Mouse (Mus musculus) forelimb bud, embryonic 11.5 days (tissue): ENCODE measurements around the gene Man1b1.
A peak's percentile ranks its signal among the peaks of the same experiment; 100 is the strongest.

Experiments
- DNase-seq: peaks from one replicate; pipeline ENCODE4 v3.0.0-alpha.2; 2012; ENCODE audit warnings: low read depth, low spot score

Gene Man1b1

GRCm38 (mm10) chr2:25305587-25306359 lies 26.4 kb upstream of the Man1b1 start:
- no peak for DNase-seq

- DNase-seq: no peak
Observed at GRCm38 (mm10) chr2:25310180-25310579, 22.0 kb upstream of the Man1b1 start.

GRCm38 (mm10) chr2:25310969-25311368 lies 21.2 kb upstream of the Man1b1 start:
- DNase-seq: no peak

GRCm38 (mm10) chr2:25311491-25311891 lies 20.6 kb upstream of the Man1b1 start:
- DNase-seq: no peak

- no peak for DNase-seq
Observed at GRCm38 (mm10) chr2:25318119-25318966, 13.8 kb upstream of the Man1b1 start.

GRCm38 (mm10) chr2:25318971-25319773 lies 13.0 kb upstream of the Man1b1 start, which contains the start of gene Grin1:
Grin1 (minus strand) TSS chr2:25319187.
- peak; percentile 78 for DNase-seq

GRCm38 (mm10) chr2:25320084-25320483 lies 12.1 kb upstream of the Man1b1 start:
- no peak for DNase-seq

GRCm38 (mm10) chr2:25326036-25326435 lies 6.1 kb upstream of the Man1b1 start:
- no peak for DNase-seq

- peak; percentile 35 for DNase-seq
Observed at GRCm38 (mm10) chr2:25328440-25328839, 3.7 kb upstream of the Man1b1 start.

GRCm38 (mm10) chr2:25331470-25331869 lies 668 bp upstream of the Man1b1 start:
- no peak for DNase-seq

GRCm38 (mm10) chr2:25333569-25333968 lies 1.4 kb downstream of the Man1b1 start:
- DNase-seq: no peak

GRCm38 (mm10) chr2:25338303-25338702 lies 6.2 kb downstream of the Man1b1 start:
- no peak for DNase-seq

- DNase-seq: no peak
Observed at GRCm38 (mm10) chr2:25348162-25348561, 16.0 kb downstream of the Man1b1 start.

- DNase-seq: no peak
Observed at GRCm38 (mm10) chr2:25349499-25349898, 17.4 kb downstream of the Man1b1 start.

GRCm38 (mm10) chr2:25350701-25351100 lies 18.6 kb downstream of the Man1b1 start:
- no peak for DNase-seq

- DNase-seq: no peak
Observed at GRCm38 (mm10) chr2:25354211-25354610, 22.1 kb downstream of the Man1b1 start.

- DNase-seq: no peak
Observed at GRCm38 (mm10) chr2:25355419-25356066, 23.4 kb downstream of the Man1b1 start.

GRCm38 (mm10) chr2:25356208-25357079 lies 24.3 kb downstream of the Man1b1 start, which contains the start of gene Dpp7:
Dpp7 (minus strand) TSS chr2:25356359.
- DNase-seq: peak; percentile 81

GRCm38 (mm10) chr2:25359848-25360247 lies 27.7 kb downstream of the Man1b1 start:
- no peak for DNase-seq

GRCm38 (mm10) chr2:25363478-25364178 lies 31.5 kb downstream of the Man1b1 start:
- DNase-seq: no peak
